Mouse (Mus musculus) thymus, adult 2 months (tissue): ENCODE data around the gene Fam228b. TPM values are rescaled to one million over a fixed set of nuclear protein-coding genes. Genes with fewer than 3 reads are reported as not detected.
"Not testable (repeated sequence)": the region's sequence is repeated elsewhere in the genome, so short reads cannot be mapped to it uniquely, and the experiment has no call there.

Experiments used
- DNase-seq: peaks from one replicate; pipeline ENCODE4 v3.0.0; 2021
- H3K27ac ChIP-seq: fragments of 200-500 bp; 2 replicates; pipeline ENCODE4 v1.5.1; 2012; ENCODE audit warnings: low read length, control low read depth; ENCODE audit not compliant: control insufficient read depth, insufficient read depth
- H3K27me3 ChIP-seq: fragments of 200-500 bp; 2 replicates; pipeline ENCODE4 v1.6.1; 2012; ENCODE audit warnings: mild to moderate bottlenecking, low read length, moderate library complexity, mixed read lengths; ENCODE audit not compliant: control insufficient read depth, insufficient read depth
- H3K36me3 ChIP-seq: fragments of 200-500 bp; 2 replicates; pipeline ENCODE4 v1.6.1; 2012; ENCODE audit warnings: mild to moderate bottlenecking, low read length, moderate library complexity; ENCODE audit not compliant: control insufficient read depth, insufficient read depth
- H3K4me1 ChIP-seq: fragments of 200-500 bp; replicated peaks from 2 replicates; pipeline ENCODE4 v1.6.1; 2012; ENCODE audit warnings: low read length; ENCODE audit not compliant: control insufficient read depth, insufficient read depth
- H3K4me3 ChIP-seq: fragments of 200-500 bp; 2 replicates; pipeline ENCODE4 v1.5.1; 2012; ENCODE audit warnings: mild to moderate bottlenecking, low read length, control low read depth, moderate library complexity; ENCODE audit not compliant: control insufficient read depth, insufficient read depth
- CTCF ChIP-seq: fragments of 200-500 bp; IDR thresholded peaks from 2 replicates; pipeline ENCODE4 v1.5.1; 2012; ENCODE audit warnings: mild to moderate bottlenecking, control low read depth, low read length, moderate library complexity, borderline replicate concordance; ENCODE audit not compliant: control insufficient read depth, poor library complexity, insufficient read depth; ENCODE audit errors: extremely low read depth
- POLR2A ChIP-seq: fragments of 200-500 bp; IDR thresholded peaks from 2 replicates; pipeline ENCODE4 v1.6.1; 2012; ENCODE audit warnings: mild to moderate bottlenecking, low read length, control low read depth, moderate library complexity; ENCODE audit not compliant: control insufficient read depth, poor library complexity, insufficient read depth; ENCODE audit errors: extremely low read depth
- WGBS: fragments of 180-500 bp; shearing (Covaris S2); methylation state at CpG from one replicate; pipeline ENCODE4 v1.1.7; 2018; 5-methylcytosine and 5-hydroxymethylcytosine counted together
- polyA plus RNA-seq: library from polyadenylated mRNA; depleted of rRNA; stranded (reverse); fragments of >200 nt; gene quantifications from 2 replicates; pipeline ENCODE4 v1.2.3, GENCODE M21; 2012; rRNA removed

The Fam228b gene
- polyA plus RNA-seq, 1 experiment: 0.71 TPM

DNA sequence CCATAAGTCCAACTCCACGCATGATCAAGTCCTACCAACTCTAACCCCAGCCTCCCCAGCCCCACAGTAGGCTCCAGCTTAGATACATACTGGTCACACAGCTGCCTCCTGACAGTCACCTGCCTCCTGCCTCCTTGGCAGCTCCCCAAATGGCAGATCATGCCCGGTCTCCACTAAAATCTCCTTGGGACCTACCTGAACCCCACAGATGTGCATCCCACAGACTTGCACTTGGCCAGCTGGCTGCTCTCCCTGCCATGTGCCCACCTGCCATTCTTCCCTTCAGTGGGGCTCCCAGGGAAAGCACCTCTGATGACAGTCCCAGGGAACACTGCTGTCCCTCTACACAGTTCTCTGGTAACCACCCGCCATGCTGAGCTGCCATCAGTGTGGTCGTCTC is 60.8 kb downstream of the Fam228b start:
- no peak for DNase-seq
- no peak for TF ChIP-seq CTCF
- no peak for TF ChIP-seq POLR2A
- WGBS: 96% methylated on average over 4 of the region's 4 CpGs
- Histone ChIP-seq H3K36me3 (peaks cover 42% of the 10 kb centered on the region), H3K4me3 (no peak overlapping the region), H3K27me3 (no peaks in the 10 kb centered on the region), H3K27ac (no peak overlapping the region), H3K4me1 (peaks cover 3% of the 10 kb centered on the region)

DNA sequence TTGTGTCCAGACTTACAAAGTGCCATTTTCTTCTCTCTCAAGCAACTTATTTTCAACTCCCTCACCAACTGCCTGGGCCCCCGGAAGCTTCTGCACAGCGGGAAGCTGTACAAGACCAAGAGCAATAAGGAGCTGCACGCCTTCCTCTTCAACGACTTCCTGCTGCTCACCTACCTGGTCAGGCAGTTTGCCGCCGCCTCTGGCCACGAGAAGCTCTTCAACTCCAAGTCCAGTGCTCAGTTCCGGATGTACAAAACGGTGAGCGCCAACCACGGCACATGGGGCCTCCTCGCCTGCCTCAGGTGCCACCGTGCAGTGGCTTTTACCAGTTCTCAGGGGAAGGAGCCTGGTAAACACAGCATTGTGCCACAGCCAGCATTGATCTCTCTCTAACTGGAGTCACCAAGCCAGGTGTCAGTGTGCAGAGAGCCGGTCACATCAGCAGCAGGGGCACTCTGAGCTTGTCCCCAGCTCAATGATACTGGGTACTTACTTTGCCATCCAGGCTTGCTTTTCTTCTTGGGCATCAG is 61.5 kb downstream of the Fam228b start:
- peak overlapping the region; percentile 3; the same call in 1 of the 2 replicates for H3K27ac ChIP-seq
- TF ChIP-seq CTCF: no peak
- no peak for TF ChIP-seq POLR2A
- WGBS: 61% methylated on average over 14 of the region's 14 CpGs

DNA sequence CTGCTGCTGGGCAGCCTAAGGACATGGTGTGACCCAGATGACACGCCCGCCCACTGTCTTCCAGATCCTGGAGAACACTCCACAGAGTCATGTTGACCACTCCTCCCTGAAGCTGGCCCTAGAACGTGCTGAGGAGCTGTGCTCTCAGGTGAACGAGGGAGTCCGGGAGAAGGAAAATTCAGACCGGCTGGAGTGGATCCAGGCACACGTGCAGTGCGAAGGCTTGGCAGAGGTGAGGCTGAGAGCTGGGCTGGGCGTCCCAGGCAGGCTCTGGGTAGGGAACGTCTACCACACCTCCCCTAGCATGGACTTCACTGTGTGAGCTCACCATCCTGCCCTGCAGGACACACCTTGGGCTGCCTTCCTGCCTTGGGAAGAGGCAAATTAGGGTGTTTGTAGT is 62.2 kb downstream of the Fam228b start:
- no peak for DNase-seq
- no peak overlapping the region for H3K4me3 ChIP-seq
- H3K4me1 ChIP-seq: peaks cover 3% of the 10 kb centered on the region
- no peaks in the 10 kb centered on the region for H3K27me3 ChIP-seq
- no peak overlapping the region for H3K27ac ChIP-seq
- WGBS: 94% methylated on average over 10 of the region's 10 CpGs
- peaks cover 36% of the 10 kb centered on the region for H3K36me3 ChIP-seq
- no peak for TF ChIP-seq POLR2A
- no peak for TF ChIP-seq CTCF

More for the DNA sequence above, 61.5 kb downstream of the Fam228b start:
- peaks cover 36% of the 10 kb centered on the region for H3K36me3 ChIP-seq
- DNase-seq: peak; percentile 8
- peaks cover 3% of the 10 kb centered on the region for H3K4me1 ChIP-seq
- no peaks in the 10 kb centered on the region for H3K27me3 ChIP-seq
- no peak overlapping the region for H3K4me3 ChIP-seq

DNA sequence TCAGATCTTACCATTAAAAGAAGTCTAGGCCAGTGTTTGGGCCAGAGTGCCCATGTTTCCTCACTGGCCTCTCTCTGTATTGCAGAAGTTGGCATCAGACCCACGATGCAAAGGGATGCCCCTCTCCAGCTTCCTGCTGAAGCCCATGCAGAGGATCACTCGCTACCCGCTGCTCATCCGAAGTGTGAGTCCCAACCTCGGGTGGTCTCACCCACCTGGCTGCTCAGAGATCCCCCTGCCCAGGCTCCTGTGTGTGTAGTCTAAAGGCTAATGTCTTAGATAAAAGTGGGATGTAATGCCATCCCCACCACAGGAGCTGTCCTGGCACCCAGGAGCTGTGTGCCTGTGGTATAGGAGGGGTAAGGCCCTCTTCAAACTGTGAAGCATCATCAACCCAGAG is 62.9 kb downstream of the Fam228b start:
- H3K36me3 ChIP-seq: peaks cover 40% of the 10 kb centered on the region
- no peak overlapping the region for H3K27ac ChIP-seq
- WGBS: 96% methylated on average over 5 of the region's 5 CpGs

DNA sequence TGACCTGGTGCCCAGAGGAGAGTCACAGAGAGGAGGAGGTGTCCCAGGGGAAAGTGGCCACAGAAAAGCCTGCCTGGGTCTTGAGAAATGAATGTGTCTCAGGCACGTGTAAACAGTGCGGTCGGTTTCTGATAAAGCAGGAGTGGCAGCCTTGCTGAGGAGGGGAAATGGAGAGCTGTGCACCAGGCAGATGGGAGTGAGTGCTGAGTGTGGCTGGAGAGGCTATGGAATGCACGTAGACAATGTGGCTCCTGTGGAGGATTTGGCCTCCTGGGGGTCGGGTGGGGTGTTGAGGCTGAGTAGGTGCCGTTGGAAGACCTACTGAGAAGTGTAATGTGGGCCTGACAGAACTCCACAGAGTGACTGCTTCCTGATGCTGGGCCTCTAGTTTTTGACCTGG is 63.4 kb downstream of the Fam228b start:
- not testable (repeated sequence) for H3K27ac ChIP-seq, DNase-seq, H3K4me3 ChIP-seq, H3K4me1 ChIP-seq, H3K27me3 ChIP-seq
- peaks cover 46% of the 10 kb centered on the region for H3K36me3 ChIP-seq
- WGBS: 94% methylated on average over 6 of the region's 6 CpGs

More for the DNA sequence above, 62.9 kb downstream of the Fam228b start:
- Histone ChIP-seq H3K4me1 (peaks cover 3% of the 10 kb centered on the region), H3K4me3 (no peak overlapping the region), H3K27me3 (no peaks in the 10 kb centered on the region)
- DNase-seq: no peak
- no peak for TF ChIP-seq CTCF
- TF ChIP-seq POLR2A: no peak

DNA sequence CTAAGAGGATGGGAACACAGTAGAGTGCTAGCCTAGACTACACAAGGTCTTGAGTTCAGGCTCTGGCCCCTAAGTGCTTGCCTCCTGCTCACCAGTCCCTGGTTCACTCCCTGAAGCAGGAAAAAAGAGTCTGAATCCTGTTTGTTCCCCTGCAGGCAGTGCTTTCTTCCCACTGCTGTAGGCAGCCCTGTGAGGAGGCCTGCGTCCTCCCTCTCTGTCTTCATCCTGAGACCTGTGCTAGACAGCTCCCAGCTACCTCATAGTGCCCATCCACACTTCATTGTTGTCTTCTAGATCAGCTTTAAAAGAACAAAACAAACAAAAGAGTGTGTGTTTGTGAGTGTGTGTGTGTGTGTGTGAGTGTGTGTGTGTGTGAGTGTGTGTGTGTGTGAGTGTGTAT is 74.5 kb downstream of the Fam228b start:
- no peak overlapping the region for H3K4me3 ChIP-seq
- no peak for TF ChIP-seq CTCF
- TF ChIP-seq POLR2A: no peak
- DNase-seq: no peak
- no peaks in the 10 kb centered on the region for H3K27me3 ChIP-seq
- 100% methylated on average over 1 of the region's 1 CpGs for WGBS
- 0 out of 2 replicates have a peak, but pooled peaks cover 3% of the 10 kb centered on the region for H3K36me3 ChIP-seq
- H3K27ac ChIP-seq: no peak overlapping the region
- H3K4me1 ChIP-seq: no peaks in the 10 kb centered on the region

DNA sequence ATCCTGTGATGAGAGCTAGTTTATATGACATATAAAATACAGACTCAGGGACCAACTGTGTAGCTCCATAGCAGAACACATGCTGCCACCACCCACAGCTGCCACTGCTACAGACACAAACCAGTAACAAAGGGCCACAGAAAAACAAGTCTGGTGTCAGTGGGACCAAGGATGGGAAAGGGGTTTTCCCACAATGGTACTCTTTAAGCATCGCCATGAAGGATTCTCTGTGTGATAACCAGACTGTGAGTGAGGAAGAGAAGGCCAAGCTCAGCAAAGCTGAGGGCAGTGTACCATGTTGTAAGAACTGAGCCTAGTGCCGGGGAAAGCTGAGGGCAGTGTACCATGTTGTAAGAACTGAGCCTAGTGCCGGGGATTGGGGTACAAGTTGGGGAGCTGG is 77.9 kb downstream of the Fam228b start:
- Histone ChIP-seq H3K27me3 (no peaks in the 10 kb centered on the region), H3K36me3 (no peaks in the 10 kb centered on the region), H3K4me3 (no peak overlapping the region), H3K27ac (no peak overlapping the region), H3K4me1 (no peaks in the 10 kb centered on the region)
- TF ChIP-seq CTCF: no peak
- TF ChIP-seq POLR2A: no peak
- DNase-seq: no peak
- WGBS: 100% methylated on average over 3 of the region's 3 CpGs

Other genes with a start within 250 kb of the Fam228b start
- 51.6 and 62.9 TPM in 2 replicates for gene Itsn2, start 176.6 kb downstream of the Fam228b start, polyA plus RNA-seq
- not detected in 2 replicates for gene Gm3625, start 176.3 kb downstream of the Fam228b start, polyA plus RNA-seq
- gene Fam228a, start 30.8 kb downstream of the Fam228b start, polyA plus RNA-seq: 0.18 and 0.32 TPM in 2 replicates
- gene Pfn4, start 245 bp downstream of the Fam228b start, polyA plus RNA-seq: 0.32 and 0.80 TPM in 2 replicates
- gene Sf3b6, start 48.3 kb upstream of the Fam228b start, polyA plus RNA-seq: 134 and 153 TPM in 2 replicates
- 1.7 and 3.7 TPM in 2 replicates for gene Fkbp1b, start 72.3 kb upstream of the Fam228b start, polyA plus RNA-seq
- gene Wdcp, start 74.0 kb upstream of the Fam228b start, polyA plus RNA-seq: 9.8 and 10.9 TPM in 2 replicates
- gene Mfsd2b, start 105.1 kb upstream of the Fam228b start, polyA plus RNA-seq: 2.3 and 2.7 TPM in 2 replicates
- gene Ubxn2a, start 138.4 kb upstream of the Fam228b start, polyA plus RNA-seq: 3.3 and 5.9 TPM in 2 replicates
- 25.5 and 50.2 TPM in 2 replicates for gene Atad2b, start 148.1 kb upstream of the Fam228b start, polyA plus RNA-seq